Mouse (Mus musculus): Measurements from ENCODE around the gene Appl2.

DNA sequence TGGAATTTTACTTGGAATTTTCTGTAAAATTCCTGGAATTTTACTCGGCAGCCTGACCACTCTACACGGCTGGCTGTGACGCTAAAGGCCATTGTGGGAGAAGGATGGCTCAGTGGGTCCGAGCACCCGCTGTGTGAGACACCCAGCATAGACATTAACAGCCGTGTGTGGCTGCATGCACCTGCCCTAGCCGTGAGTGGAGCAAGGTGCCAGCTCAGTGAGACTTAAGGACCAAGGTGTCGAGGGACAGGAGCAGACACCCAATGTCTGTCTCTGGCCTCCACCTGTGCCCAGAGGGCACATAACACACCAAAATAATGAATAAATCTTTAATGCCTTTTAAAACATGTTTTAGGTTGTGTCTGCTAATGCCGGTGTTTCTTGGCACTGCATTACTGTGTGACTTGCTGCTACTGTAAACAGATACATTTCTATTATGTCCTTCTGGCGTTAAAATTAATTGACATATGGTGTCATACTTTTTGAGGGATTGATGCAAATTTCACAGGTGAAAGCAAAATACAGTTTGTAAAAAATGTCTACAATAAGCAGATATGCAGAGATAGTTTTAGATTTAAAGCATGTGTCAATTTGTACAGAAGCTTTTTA is 44.5 kb downstream of the Appl2 start:
- no peak for TF ChIP-seq CTCF (IDR thresholded peaks at IDR 0.05; ENCODE audit: borderline replicate concordance, insufficient read depth, low read length)
- TF ChIP-seq POLR2A (IDR thresholded peaks at IDR 0.05; ENCODE audit: low read depth, low read length): no peak

Measured in embryonic fibroblast, embryonic 13.5 days (primary cell).